Mouse (Mus musculus): ENCODE data around the gene Stt3b. TPM values are rescaled to one million over a fixed set of nuclear protein-coding genes. Genes with fewer than 3 reads are reported as not detected.

Stt3b gene
- polyA plus RNA-seq, 1 experiment, result 270 TPM

DNA sequence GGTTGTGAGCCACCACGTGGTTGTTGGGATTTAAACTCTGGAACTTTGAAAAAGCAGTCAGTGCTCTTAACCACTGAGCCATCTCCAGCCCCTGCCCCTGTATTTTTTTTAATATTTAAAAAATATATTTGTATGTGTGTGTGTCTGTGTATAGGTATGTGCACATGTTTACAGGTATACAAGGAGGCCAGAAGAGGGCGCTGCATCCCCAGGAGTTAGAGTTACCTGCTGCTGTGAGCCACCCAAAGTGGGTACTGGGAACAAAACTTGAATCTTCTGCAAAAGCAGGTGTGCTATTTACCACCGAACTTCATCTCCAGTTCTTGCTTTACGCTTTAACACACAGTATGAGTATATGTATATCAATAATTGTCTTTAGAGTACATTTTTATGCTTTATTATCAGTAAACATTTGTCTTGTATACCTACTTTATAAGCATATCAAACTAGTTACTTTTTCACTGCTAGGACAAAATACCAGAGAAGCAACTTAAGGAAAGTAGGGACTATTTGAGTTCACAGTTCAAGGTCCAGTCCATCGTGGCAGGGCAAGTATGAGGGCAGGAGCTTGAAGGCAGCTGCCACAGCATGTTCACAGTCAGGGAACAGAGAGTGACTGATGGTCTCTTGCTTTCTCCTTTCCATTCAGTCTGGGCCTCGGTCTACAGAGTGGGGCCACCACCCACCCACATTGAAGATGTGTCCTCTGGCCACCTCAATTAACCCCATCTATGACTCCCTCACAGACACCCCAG is 8.6 kb upstream of the Stt3b start:
- Histone ChIP-seq H3K27me3 (ENCODE audit: control insufficient read depth, insufficient read depth, low read length) (no peaks in the 10 kb centered on the region), H3K36me3 (ENCODE audit: control insufficient read depth, insufficient read depth, low read length) (no peaks in the 10 kb centered on the region), H3K4me3 (ENCODE audit: control insufficient read depth, low read depth, low read length) (no peak overlapping the region), H3K27ac (ENCODE audit: control insufficient read depth, insufficient read depth, low read depth, low read length) (no peak overlapping the region), H3K4me1 (ENCODE audit: control insufficient read depth, insufficient read depth, low read length) (peaks cover 3% of the 10 kb centered on the region; the same call in 1 of the 2 replicates)
- TF ChIP-seq POLR2A (IDR thresholded peaks at IDR 0.05; ENCODE audit: control insufficient read depth, low read depth, low read length) (no peak), CTCF (IDR thresholded peaks at IDR 0.05; ENCODE audit: control insufficient read depth, insufficient read depth, insufficient replicate concordance, low read depth, low read length) (peak; percentile 27; the same call in 1 of the 2 replicates)

DNA sequence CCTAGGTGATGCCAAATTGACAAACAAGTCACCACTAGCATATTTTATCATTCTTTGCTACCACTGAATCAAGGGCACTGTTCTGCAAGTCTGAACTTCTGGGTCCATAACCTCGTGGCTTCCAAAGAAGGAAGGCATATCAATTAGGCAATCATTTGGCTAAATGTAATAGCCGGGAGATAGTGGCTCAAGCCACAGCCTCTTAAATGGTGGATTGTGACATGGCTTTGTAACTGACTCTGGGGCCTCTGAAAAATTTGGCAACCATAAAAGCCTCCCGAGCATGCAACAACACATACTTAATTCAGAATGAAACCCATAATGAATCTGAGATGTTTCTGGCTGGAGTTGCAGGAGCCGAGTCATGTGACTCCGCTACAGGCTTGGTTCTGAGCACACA is 6.8 kb upstream of the Stt3b start:
- Histone ChIP-seq H3K36me3 (ENCODE audit: control insufficient read depth, insufficient read depth, low read length) (no peaks in the 10 kb centered on the region), H3K27me3 (ENCODE audit: control insufficient read depth, insufficient read depth, low read length) (no peaks in the 10 kb centered on the region), H3K4me1 (ENCODE audit: control insufficient read depth, insufficient read depth, low read length) (peaks cover 6% of the 10 kb centered on the region; the same call in 1 of the 2 replicates), H3K4me3 (ENCODE audit: control insufficient read depth, low read depth, low read length) (no peak overlapping the region), H3K27ac (ENCODE audit: control insufficient read depth, insufficient read depth, low read depth, low read length) (no peak overlapping the region)
- no peak for TF ChIP-seq POLR2A (IDR thresholded peaks at IDR 0.05; ENCODE audit: control insufficient read depth, low read depth, low read length)
- TF ChIP-seq CTCF (IDR thresholded peaks at IDR 0.05; ENCODE audit: control insufficient read depth, insufficient read depth, insufficient replicate concordance, low read depth, low read length), result no peak

DNA sequence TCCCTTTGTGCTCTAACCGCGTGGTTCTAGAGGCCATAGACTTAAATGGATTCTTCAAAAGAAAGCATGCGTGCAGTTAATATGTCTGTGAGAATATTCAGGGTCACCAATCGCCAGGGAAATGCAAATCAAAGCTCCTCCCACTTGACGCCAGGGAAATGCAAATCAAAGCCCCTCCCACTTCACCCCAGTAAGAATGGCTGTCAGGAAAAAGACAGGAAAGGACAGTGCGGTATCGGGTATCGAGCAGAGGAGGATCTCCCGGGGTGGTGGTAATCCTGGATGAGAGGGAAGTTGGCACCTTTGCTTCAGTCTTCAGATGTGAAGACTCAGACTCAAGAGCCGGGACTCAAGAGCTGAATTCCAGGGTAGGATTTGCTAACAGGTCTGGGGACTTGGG is 4.3 kb upstream of the Stt3b start:
- Histone ChIP-seq H3K27ac (ENCODE audit: control insufficient read depth, insufficient read depth, low read depth, low read length) (no peak overlapping the region), H3K4me3 (ENCODE audit: control insufficient read depth, low read depth, low read length) (peak overlapping the region; percentile 61), H3K27me3 (ENCODE audit: control insufficient read depth, insufficient read depth, low read length) (no peaks in the 10 kb centered on the region), H3K36me3 (ENCODE audit: control insufficient read depth, insufficient read depth, low read length) (no peaks in the 10 kb centered on the region), H3K4me1 (ENCODE audit: control insufficient read depth, insufficient read depth, low read length) (peaks cover 6% of the 10 kb centered on the region)
- TF ChIP-seq CTCF (IDR thresholded peaks at IDR 0.05; ENCODE audit: control insufficient read depth, insufficient read depth, insufficient replicate concordance, low read depth, low read length) (no peak), POLR2A (IDR thresholded peaks at IDR 0.05; ENCODE audit: control insufficient read depth, low read depth, low read length) (no peak)

- Histone ChIP-seq H3K4me3 (ENCODE audit: control insufficient read depth, low read depth, low read length) (peak overlapping the region; percentile 72), H3K27me3 (ENCODE audit: control insufficient read depth, insufficient read depth, low read length) (no peaks in the 10 kb centered on the region), H3K27ac (ENCODE audit: control insufficient read depth, insufficient read depth, low read depth, low read length) (no peak overlapping the region), H3K36me3 (ENCODE audit: control insufficient read depth, insufficient read depth, low read length) (no peaks in the 10 kb centered on the region), H3K4me1 (ENCODE audit: control insufficient read depth, insufficient read depth, low read length) (peaks cover 6% of the 10 kb centered on the region)
- TF ChIP-seq CTCF (IDR thresholded peaks at IDR 0.05; ENCODE audit: control insufficient read depth, insufficient read depth, insufficient replicate concordance, low read depth, low read length) (no peak), POLR2A (IDR thresholded peaks at IDR 0.05; ENCODE audit: control insufficient read depth, low read depth, low read length) (no peak)
Measured at GRCm38 (mm10) chr9:115313830-115314229, 3.6 kb upstream of the Stt3b start.

DNA sequence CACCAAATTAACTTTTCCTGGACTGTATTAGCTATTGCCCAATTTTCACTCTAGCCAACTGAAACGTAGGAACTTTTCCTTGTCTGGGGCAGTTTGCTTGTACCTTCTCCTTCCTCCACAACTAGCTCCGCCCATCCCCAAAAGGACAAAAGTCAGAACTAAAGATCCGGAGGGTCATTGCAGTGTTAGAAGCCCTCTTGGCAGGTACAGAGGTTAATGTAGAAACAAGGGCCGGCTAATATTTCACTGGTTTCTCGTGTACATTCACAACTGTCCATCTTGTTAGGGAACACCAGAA is 951 bp upstream of the Stt3b start:
- TF ChIP-seq POLR2A (IDR thresholded peaks at IDR 0.05; ENCODE audit: control insufficient read depth, low read depth, low read length) (no peak), CTCF (IDR thresholded peaks at IDR 0.05; ENCODE audit: control insufficient read depth, insufficient read depth, insufficient replicate concordance, low read depth, low read length) (no peak)
- Histone ChIP-seq H3K27me3 (ENCODE audit: control insufficient read depth, insufficient read depth, low read length) (no peaks in the 10 kb centered on the region), H3K4me1 (ENCODE audit: control insufficient read depth, insufficient read depth, low read length) (peaks cover 6% of the 10 kb centered on the region), H3K27ac (ENCODE audit: control insufficient read depth, insufficient read depth, low read depth, low read length) (peak overlapping the region; percentile 98; the same call in 1 of the 2 replicates), H3K36me3 (ENCODE audit: control insufficient read depth, insufficient read depth, low read length) (no peaks in the 10 kb centered on the region; the same call in 1 of the 2 replicates), H3K4me3 (ENCODE audit: control insufficient read depth, low read depth, low read length) (peak overlapping the region; percentile 88)

- peak overlapping the region; percentile 92 for H3K27ac ChIP-seq (ENCODE audit: control insufficient read depth, insufficient read depth, low read depth, low read length)
- peaks cover 6% of the 10 kb centered on the region for H3K4me1 ChIP-seq (ENCODE audit: control insufficient read depth, insufficient read depth, low read length)
- no peaks in the 10 kb centered on the region; the same call in 1 of the 2 replicates for H3K36me3 ChIP-seq (ENCODE audit: control insufficient read depth, insufficient read depth, low read length)
- H3K4me3 ChIP-seq (ENCODE audit: control insufficient read depth, low read depth, low read length), result peak overlapping the region; percentile 88
- no peaks in the 10 kb centered on the region for H3K27me3 ChIP-seq (ENCODE audit: control insufficient read depth, insufficient read depth, low read length)
- TF ChIP-seq POLR2A (IDR thresholded peaks at IDR 0.05; ENCODE audit: control insufficient read depth, low read depth, low read length), result no peak
- TF ChIP-seq CTCF (IDR thresholded peaks at IDR 0.05; ENCODE audit: control insufficient read depth, insufficient read depth, insufficient replicate concordance, low read depth, low read length), result no peak
Measured at GRCm38 (mm10) chr9:115309977-115310345, 260 bp downstream of the Stt3b start.

DNA sequence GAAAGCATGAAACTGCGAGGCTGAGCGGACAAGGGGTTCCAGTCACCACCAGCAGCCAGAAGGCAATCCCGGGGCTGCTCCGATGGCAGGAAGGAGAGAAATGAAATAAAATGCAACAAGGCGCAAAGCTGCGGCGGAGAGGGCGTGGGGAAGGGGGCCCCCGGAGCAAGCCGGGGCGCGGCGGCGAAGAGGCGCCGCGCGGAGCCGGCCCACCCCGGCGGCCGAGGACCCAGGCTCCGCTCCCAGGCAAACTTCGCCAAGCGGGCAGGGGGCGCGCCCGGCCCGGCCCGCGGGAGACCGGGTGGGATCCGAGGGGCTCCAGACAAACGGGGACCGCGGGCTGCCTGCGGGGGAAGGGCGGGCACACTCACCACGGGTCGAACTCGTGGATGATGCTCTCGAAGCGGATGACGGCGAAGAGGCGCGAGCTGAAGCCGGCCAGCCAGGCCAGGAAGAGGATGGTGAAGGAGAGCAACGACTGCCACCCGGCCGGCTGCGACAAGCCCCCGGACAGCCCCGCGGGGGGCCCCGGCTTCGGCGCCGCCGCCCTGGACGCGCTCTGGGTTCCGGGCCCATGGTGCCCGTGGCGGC is 745 bp downstream of the Stt3b start:
- H3K27ac ChIP-seq (ENCODE audit: control insufficient read depth, insufficient read depth, low read depth, low read length), result peak overlapping the region; percentile 92
- TF ChIP-seq POLR2A (IDR thresholded peaks at IDR 0.05; ENCODE audit: control insufficient read depth, low read depth, low read length) (no peak; the same call in 1 of the 2 replicates), CTCF (IDR thresholded peaks at IDR 0.05; ENCODE audit: control insufficient read depth, insufficient read depth, insufficient replicate concordance, low read depth, low read length) (no peak)

More for the DNA sequence above, 745 bp downstream of the Stt3b start:
- H3K27me3 ChIP-seq (ENCODE audit: control insufficient read depth, insufficient read depth, low read length), result no peaks in the 10 kb centered on the region
- no peaks in the 10 kb centered on the region; the same call in 1 of the 2 replicates for H3K36me3 ChIP-seq (ENCODE audit: control insufficient read depth, insufficient read depth, low read length)
- H3K4me3 ChIP-seq (ENCODE audit: control insufficient read depth, low read depth, low read length), result peak overlapping the region; percentile 88
- H3K4me1 ChIP-seq (ENCODE audit: control insufficient read depth, insufficient read depth, low read length), result peaks cover 3% of the 10 kb centered on the region
